In genomic region chr13:100939677-100940076, GRCm38 (mm10) we compare ENCODE assay signal across 7 mouse cellular contexts.
DNase-seq lines count a peak whose midpoint lies in the region; ATAC-seq and TF ChIP-seq lines count a peak whose summit lies in the region.

No protein-coding gene starts in this region.

- H3K4me2 ChIP-seq in CH12.LX (ENCODE audit: insufficient read depth, low read depth, poor library complexity, severe bottlenecking), result no peak overlapping the region
- no peak overlapping the region for H3K4me2 ChIP-seq in forebrain, postnatal 0 days (ENCODE audit: low read depth)
- H3K4me2 ChIP-seq in kidney, postnatal 0 days (ENCODE audit: low read length), result no peak overlapping the region

- no peaks in the 10 kb centered on the region; a peak in 1 of 4 replicates for H3K4me1 ChIP-seq in CH12.LX (ENCODE audit: control insufficient read depth in 1 of 2, insufficient read depth in 2 of 2)
- no peaks in the 10 kb centered on the region for H3K4me1 ChIP-seq in forebrain, postnatal 0 days (ENCODE audit: insufficient read depth)
- no peaks in the 10 kb centered on the region for H3K4me1 ChIP-seq in kidney, postnatal 0 days (replicated peaks; ENCODE audit: insufficient read depth, low read length)
- no peaks in the 10 kb centered on the region for H3K4me1 ChIP-seq in lung, adult 2 months (ENCODE audit: control insufficient read depth, insufficient read depth, low read length)

- TF ChIP-seq EP300 in CH12.LX (IDR thresholded peaks at IDR 0.05; ENCODE audit: low read length), result no peak

- TF ChIP-seq RAD21 in CH12.LX (IDR thresholded peaks at IDR 0.05; ENCODE audit: low read depth, low read length), result peak; percentile 68

- no peaks in the 10 kb centered on the region for H3K36me3 ChIP-seq in CH12.LX (replicated peaks in 1 of 2; ENCODE audit: control insufficient read depth in 1 of 2, insufficient read depth in 1 of 2, low read length in 1 of 2)
- no peaks in the 10 kb centered on the region for H3K36me3 ChIP-seq in forebrain, postnatal 0 days (ENCODE audit: insufficient read depth)
- H3K36me3 ChIP-seq in kidney, postnatal 0 days (ENCODE audit: insufficient read depth, low read length), result no peaks in the 10 kb centered on the region

- H3K27ac ChIP-seq in CH12.LX (ENCODE audit: insufficient read depth, low read depth), result no peak overlapping the region
- H3K27ac ChIP-seq in forebrain, postnatal 0 days (ENCODE audit: low read depth, low read length), result no peak overlapping the region
- no peak overlapping the region for H3K27ac ChIP-seq in kidney, postnatal 0 days

- H3K9me3 ChIP-seq in CH12.LX (replicated peaks; ENCODE audit: low read length), result no peaks in the 10 kb centered on the region
- no peaks in the 10 kb centered on the region for H3K9me3 ChIP-seq in forebrain, postnatal 0 days (ENCODE audit: low read length)
- no peaks in the 10 kb centered on the region for H3K9me3 ChIP-seq in kidney, postnatal 0 days (replicated peaks; ENCODE audit: low read length)

- in situ Hi-C loops in CH12.LX (cut with MboI; ENCODE audit: low pct_ligation_motif_present, low pct_unique_long_range_greater_than_20kb, low sequenced_read_pairs), result no loop called here

- TF ChIP-seq POLR2A in CH12.LX (IDR thresholded peaks at IDR 0.05; ENCODE audit: low read depth, low read length), result no peak
- TF ChIP-seq POLR2A in lung, adult 2 months (IDR thresholded peaks at IDR 0.05; ENCODE audit: borderline replicate concordance, extremely low read depth, low read depth, low read length), result no peak

- H3K4me3 ChIP-seq in CH12.LX (replicated peaks in 1 of 3; ENCODE audit: low read depth in 2 of 3, low read length in 2 of 3, poor library complexity in 1 of 3), result no peak overlapping the region
- no peak overlapping the region for H3K4me3 ChIP-seq in forebrain, postnatal 0 days (ENCODE audit: low read depth, low read length)
- no peak overlapping the region for H3K4me3 ChIP-seq in kidney, postnatal 0 days (replicated peaks; ENCODE audit: low read depth, low read length)
- H3K4me3 ChIP-seq in lung, adult 2 months (replicated peaks; ENCODE audit: extremely low read depth, low read depth, low read length), result no peak overlapping the region

- no peaks in the 10 kb centered on the region for H3K27me3 ChIP-seq in CH12.LX (replicated peaks)
- H3K27me3 ChIP-seq in forebrain, postnatal 0 days (ENCODE audit: insufficient read depth, low read length), result no peaks in the 10 kb centered on the region
- H3K27me3 ChIP-seq in kidney, postnatal 0 days (ENCODE audit: insufficient read depth, low read length), result no peaks in the 10 kb centered on the region

- dilution Hi-C loops in CH12.LX (cut with MboI; ENCODE audit: extremely low pct_ligation_motif_present, extremely low pct_unique_long_range_greater_than_20kb, low sequenced_read_pairs), result no loop called here

- peak; percentile 73 to 80 for TF ChIP-seq CTCF in CH12.LX (conservative IDR thresholded peaks at IDR 0.05 in 1 of 2, IDR thresholded peaks at IDR 0.05 in 1 of 2; ENCODE audit: low read depth in 2 of 2, low read length in 2 of 2)
- peak; percentile 83 for TF ChIP-seq CTCF in forebrain, postnatal 0 days (IDR thresholded peaks at IDR 0.05; ENCODE audit: low read depth)
- TF ChIP-seq CTCF in kidney, postnatal 0 days (IDR thresholded peaks at IDR 0.05; ENCODE audit: low read depth), result peak; percentile 87
- 0 out of 2 replicates have a peak, but pooled peaks have one; percentile 18 for TF ChIP-seq CTCF in lung, adult 2 months (IDR thresholded peaks at IDR 0.05; ENCODE audit: insufficient read depth, low read length)

- DNase-seq in A20 (ENCODE audit: low read depth, low spot score) (peak; percentile 20), CH12.LX (ENCODE audit: extremely low read depth) (peak; percentile 39)
- DNase-seq in cerebellum, adult 11 months, result peak; percentile 62
- DNase-seq in forebrain, postnatal 0 days, result peak; percentile 84
- DNase-seq in kidney, postnatal 0 days (ENCODE audit: low spot score), result peak; percentile 85
- DNase-seq in lung, adult 2 months, result no peak
- peak; percentile 43 to 59 for DNase-seq in right cerebral cortex, postnatal 10 days (ENCODE audit: low spot score in 2 of 2)

- peak; percentile 64 for ATAC-seq in forebrain, postnatal 0 days
- ATAC-seq in kidney, postnatal 0 days (replicated peaks; ENCODE audit: low FRiP score, low read depth), result 0 out of 2 replicates have a peak, but pooled peaks have one; percentile 25

- no peak overlapping the region for H3K9ac ChIP-seq in CH12.LX (ENCODE audit: insufficient read depth, low read depth)
- no peak overlapping the region for H3K9ac ChIP-seq in forebrain, postnatal 0 days
- no peak overlapping the region for H3K9ac ChIP-seq in kidney, postnatal 0 days (ENCODE audit: low read depth, low read length)

- 38% methylated on average over 4 of the region's 4 CpGs for WGBS in forebrain, postnatal 0 days
- WGBS in kidney, postnatal 0 days, result 54% methylated on average over 4 of the region's 4 CpGs
- WGBS in lung, adult 2 months, result 51% methylated on average over 4 of the region's 4 CpGs

- no peaks in the 10 kb centered on the region for H3K79me2 ChIP-seq in CH12.LX (replicated peaks; ENCODE audit: control insufficient read depth, extremely low read depth, insufficient read depth, poor library complexity, severe bottlenecking)

TF ChIP-seq in CH12.LX, 34 proteins besides CTCF, POLR2A, EP300 and RAD21:
- TF ChIP-seq SMC3 (IDR thresholded peaks at IDR 0.05; ENCODE audit: low read depth, low read length) (peak; percentile 58), UBTF (IDR thresholded peaks at IDR 0.05; ENCODE audit: low read depth, low read length) (no peak), ELF1 (IDR thresholded peaks at IDR 0.05; ENCODE audit: low read depth, low read length) (0 out of 2 replicates have a peak, but pooled peaks have one; percentile 11)
TF ChIP-seq in CH12.LX: peak in this region for 2.

Comparison
In these comparisons a context has a peak if more than half of its experiments do, and no peak if none do; other contexts are left out.
1. CTCF ChIP-seq: peak in every context shown above with its lines; median percentile 87 in kidney, postnatal 0 days; 83 in forebrain, postnatal 0 days; 76 in CH12.LX; 18 in lung, adult 2 months.